Mouse (Mus musculus) lung, postnatal 0 days (tissue): ENCODE data around the gene Piezo1.

Experiments used
- CTCF ChIP-seq: IDR thresholded peaks from 2 replicates; pipeline ENCODE4 v1.5.1; 2016; ENCODE audit warnings: antibody characterized with exemption, mild to moderate bottlenecking
- EP300 ChIP-seq: IDR thresholded peaks from 2 replicates; pipeline ENCODE4 v1.6.1; 2016; ENCODE audit warnings: antibody characterized with exemption, mild to moderate bottlenecking, control low read depth

GRCm38 (mm10) chr8:122573577-122573976 is 22.4 kb upstream of the Piezo1 start:
- TF ChIP-seq CTCF (no peak), EP300 (no peak)
